Mouse (Mus musculus) hindbrain, postnatal 0 days (tissue): ENCODE measurements at regions not wholly inside any gene's neighbourhood (a gene's known extent, or its start where the extent isn't known, plus 50 kb on each side); places are given as distances from the start of the nearest gene placed in this dataset.
A peak's percentile ranks its signal among the peaks of the same experiment; 100 is the strongest.

Source experiments
- ATAC-seq: fragments of 200-750 bp; cut with Nextera tagmentation; 2 replicates; pipeline ENCODE4 v1.8.0; 2017; ENCODE audit warnings: mild to moderate bottlenecking, moderate TSS enrichment, moderate library complexity
- DNase-seq: peaks from one replicate; pipeline ENCODE4 v3.0.0-alpha.2; 2015; ENCODE audit warnings: low spot score
- H3K27ac ChIP-seq: fragments of 300-500 bp; sonication (generic); 2 replicates; pipeline ENCODE4 v1.5.1; 2014; ENCODE audit warnings: mild to moderate bottlenecking
- H3K27me3 ChIP-seq: fragments of 300-500 bp; sonication (generic); 2 replicates; pipeline ENCODE4 v1.6.1; 2014; ENCODE audit warnings: low read length, mixed read lengths; ENCODE audit not compliant: insufficient read depth
- H3K36me3 ChIP-seq: fragments of 300-500 bp; sonication (generic); 2 replicates; pipeline ENCODE4 v1.6.1; 2014; ENCODE audit warnings: low read length, mixed read lengths; ENCODE audit not compliant: insufficient read depth
- H3K4me1 ChIP-seq: fragments of 300-500 bp; sonication (generic); 2 replicates; pipeline ENCODE4 v1.6.1; 2014; ENCODE audit warnings: antibody characterized with exemption, low read length, mixed read lengths; ENCODE audit not compliant: insufficient read depth
- H3K4me2 ChIP-seq: fragments of 300-500 bp; sonication (generic); 2 replicates; pipeline ENCODE4 v1.6.1; 2014; ENCODE audit warnings: low read depth, mild to moderate bottlenecking, low read length, moderate library complexity, mixed read lengths
- H3K4me3 ChIP-seq: fragments of 300-500 bp; sonication (generic); 2 replicates; pipeline ENCODE4 v1.5.1; 2014; ENCODE audit warnings: low read length
- H3K9ac ChIP-seq: fragments of 300-500 bp; sonication (generic); replicated peaks from 2 replicates; pipeline ENCODE4 v1.6.1; 2014; ENCODE audit warnings: mild to moderate bottlenecking, low read length, moderate library complexity, mixed read lengths
- H3K9me3 ChIP-seq: fragments of 300-500 bp; sonication (generic); 2 replicates; pipeline ENCODE4 v1.6.1; 2016; ENCODE audit warnings: low read length, mixed read lengths
- CTCF ChIP-seq: IDR thresholded peaks from 2 replicates; pipeline ENCODE4 v1.5.1; 2016; ENCODE audit warnings: antibody characterized with exemption, control low read depth, low read depth
- WGBS: fragments of 180-500 bp; shearing (Covaris S2); extraction: QIAGEN DNeasy Blood & Tissue Kit; methylation state at CpG from one replicate; pipeline ENCODE4 v1.1.7; 2014; 5-methylcytosine and 5-hydroxymethylcytosine counted together

GRCm38 (mm10) chr7:75360874-75361273 is 51.8 kb upstream of the Sv2b start:
- ATAC-seq, result peak; percentile 71; the same call in 1 of the 2 replicates
- H3K4me2 ChIP-seq, result no peak overlapping the region
- H3K4me1 ChIP-seq, result no peaks in the 10 kb centered on the region
- H3K27ac ChIP-seq, result no peak overlapping the region
- WGBS, result 17% methylated on average over 6 of the region's 6 CpGs
- H3K9ac ChIP-seq, result no peak overlapping the region
- TF ChIP-seq CTCF, result 0 out of 2 replicates have a peak, but pooled peaks have one; percentile 2
- H3K27me3 ChIP-seq, result no peaks in the 10 kb centered on the region
- peak; percentile 60 for DNase-seq
- H3K4me3 ChIP-seq, result no peak overlapping the region
- no peaks in the 10 kb centered on the region for H3K36me3 ChIP-seq
- no peaks in the 10 kb centered on the region for H3K9me3 ChIP-seq

DNA sequence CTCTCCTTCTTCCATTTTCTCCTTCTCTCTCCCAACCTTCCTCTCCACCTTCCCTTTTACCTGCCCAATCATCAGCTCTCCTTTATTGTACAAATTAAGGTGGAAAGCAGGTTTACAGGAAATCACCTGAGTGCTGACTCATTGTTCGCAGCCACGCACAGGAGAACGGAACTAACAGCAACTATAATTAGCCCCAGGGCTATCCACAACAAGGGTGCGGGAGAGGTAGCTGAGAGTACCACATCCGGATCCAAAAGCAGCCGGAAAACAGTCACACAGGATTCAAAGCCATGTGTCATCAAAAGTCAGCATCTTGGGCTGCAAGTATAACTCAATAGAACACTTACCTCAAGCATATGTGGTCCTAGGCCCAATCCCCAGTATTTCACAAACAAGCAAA is 53.5 kb upstream of the Sv2b start:
- DNase-seq, result no peak
- WGBS, result 86% methylated on average over 6 of the region's 6 CpGs
- TF ChIP-seq CTCF, result no peak

DNA sequence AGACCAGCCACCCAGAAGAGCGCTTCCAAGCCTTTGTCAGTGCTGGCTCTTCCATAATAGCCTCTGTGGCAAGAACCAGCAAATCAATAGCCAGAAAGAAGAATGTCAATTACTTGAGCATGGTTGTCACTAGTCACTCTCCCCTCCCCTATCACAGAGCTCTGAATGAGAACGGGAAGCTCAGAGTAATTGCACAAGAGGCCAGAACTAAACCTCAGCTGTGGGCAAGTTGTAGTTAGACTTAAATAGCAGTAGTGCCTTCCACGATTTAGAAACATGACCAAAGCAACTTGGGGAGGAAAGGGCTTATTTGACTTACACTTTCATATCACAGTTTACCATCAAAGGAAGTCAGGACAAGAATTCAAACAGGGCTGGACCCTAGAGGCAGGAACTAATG is 56.4 kb upstream of the Sv2b start:
- H3K27me3 ChIP-seq, result no peaks in the 10 kb centered on the region
- no peak overlapping the region for H3K9ac ChIP-seq
- H3K4me3 ChIP-seq, result no peak overlapping the region
- no peak overlapping the region for H3K27ac ChIP-seq
- H3K4me1 ChIP-seq, result no peaks in the 10 kb centered on the region
- H3K4me2 ChIP-seq, result no peak overlapping the region
- no peaks in the 10 kb centered on the region for H3K36me3 ChIP-seq
- no peak for ATAC-seq
- no peak for TF ChIP-seq CTCF
- H3K9me3 ChIP-seq, result no peaks in the 10 kb centered on the region
- DNase-seq, result no peak
- WGBS, result 56% methylated on average over 3 of the region's 3 CpGs

More for the DNA sequence above, 53.5 kb upstream of the Sv2b start:
- Histone ChIP-seq H3K4me3 (no peak overlapping the region), H3K27ac (no peak overlapping the region), H3K36me3 (no peaks in the 10 kb centered on the region), H3K9ac (no peak overlapping the region), H3K4me2 (no peak overlapping the region), H3K27me3 (no peaks in the 10 kb centered on the region), H3K9me3 (no peaks in the 10 kb centered on the region), H3K4me1 (no peaks in the 10 kb centered on the region)
- ATAC-seq, result no peak

- H3K27me3 ChIP-seq, result no peaks in the 10 kb centered on the region
- H3K4me3 ChIP-seq, result no peak overlapping the region
- no peak overlapping the region for H3K4me2 ChIP-seq
- peak; percentile 90 for DNase-seq
- no peaks in the 10 kb centered on the region for H3K9me3 ChIP-seq
- no peak overlapping the region for H3K27ac ChIP-seq
- peak; percentile 99 for TF ChIP-seq CTCF
- 4% methylated on average over 8 of the region's 8 CpGs for WGBS
- H3K36me3 ChIP-seq, result no peaks in the 10 kb centered on the region
- H3K9ac ChIP-seq, result no peak overlapping the region
- peak; percentile 58; the same call in 1 of the 2 replicates for ATAC-seq
- no peaks in the 10 kb centered on the region for H3K4me1 ChIP-seq
Measured at GRCm38 (mm10) chr7:75366285-75366882, 57.3 kb upstream of the Sv2b start.

GRCm38 (mm10) chr7:75368315-75368714 is 59.3 kb upstream of the Sv2b start:
- Histone ChIP-seq H3K36me3 (no peaks in the 10 kb centered on the region), H3K4me3 (no peak overlapping the region), H3K27ac (no peak overlapping the region), H3K27me3 (no peaks in the 10 kb centered on the region), H3K4me2 (no peak overlapping the region), H3K9me3 (no peaks in the 10 kb centered on the region), H3K9ac (no peak overlapping the region), H3K4me1 (no peaks in the 10 kb centered on the region)
- DNase-seq (no peak), ATAC-seq (no peak)
- 85% methylated on average over 9 of the region's 9 CpGs for WGBS
- no peak for TF ChIP-seq CTCF

DNA sequence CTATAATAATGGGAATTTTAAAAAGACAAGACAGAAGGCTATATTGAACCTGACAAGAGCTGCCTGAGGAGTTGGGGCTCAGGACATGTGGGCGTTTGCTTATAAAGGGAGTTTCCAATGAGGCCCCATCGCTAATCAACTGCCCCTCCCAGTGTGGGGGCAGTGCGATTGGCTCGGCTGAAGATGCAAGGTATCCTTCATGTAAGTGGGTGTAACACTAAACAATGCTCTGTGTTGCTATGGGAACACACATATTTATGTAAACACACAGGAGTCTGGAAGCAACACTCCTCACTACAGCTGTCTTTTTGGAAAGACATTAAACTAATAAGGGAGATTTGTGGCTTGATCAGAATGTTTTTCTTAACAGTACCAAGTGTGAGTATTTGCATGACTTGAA is 60.3 kb upstream of the Sv2b start:
- ATAC-seq (no peak), DNase-seq (no peak)
- Histone ChIP-seq H3K36me3 (no peaks in the 10 kb centered on the region), H3K27me3 (no peaks in the 10 kb centered on the region), H3K27ac (no peak overlapping the region), H3K9me3 (no peaks in the 10 kb centered on the region), H3K4me3 (no peak overlapping the region), H3K9ac (no peak overlapping the region), H3K4me1 (no peaks in the 10 kb centered on the region), H3K4me2 (no peak overlapping the region)
- 50% methylated on average over 4 of the region's 4 CpGs for WGBS
- no peak for TF ChIP-seq CTCF
